Mouse (Mus musculus) left cerebral cortex, postnatal 25 days (tissue): ENCODE data around the gene Exoc2. TPM values are rescaled to one million over a fixed set of nuclear protein-coding genes. Genes with fewer than 3 reads are reported as not detected.

Experiments
- total RNA-seq, 2 experiments: library from RNA; stranded (reverse); gene quantifications; 2 replicates each; pipeline ENCODE4 v1.2.3; 2021

The Exoc2 gene
- total RNA-seq, 2 experiments from 2014 or later, result 39.5 to 40.6 TPM

Other genes with a start within 250 kb of the Exoc2 start
- gene Irf4, start 224.9 kb downstream of the Exoc2 start, total RNA-seq, result under 1 TPM; 0.11 to 0.28 TPM
- gene Hus1b, start 26.3 kb downstream of the Exoc2 start, total RNA-seq, result under 1 TPM; 0.27 to 0.71 TPM
- not detected for gene Gm5447, start 111 bp upstream of the Exoc2 start, total RNA-seq